Mouse (Mus musculus) C2C12 (cell line): ENCODE results near the gene Ryr3. TPM values are rescaled to one million over a fixed set of nuclear protein-coding genes. Genes with fewer than 3 reads are reported as not detected.

Experiments used
- H3K27me3 ChIP-seq: one replicate; pipeline ENCODE4 v1.6.1; 2011; ENCODE audit not compliant: control insufficient read depth, insufficient read depth, insufficient read length
- H3K36me3 ChIP-seq: one replicate; pipeline ENCODE4 v1.6.1; 2011; ENCODE audit not compliant: control insufficient read depth, insufficient read depth
- H3K4me3 ChIP-seq: one replicate; pipeline ENCODE4 v1.5.1; 2011; ENCODE audit warnings: mild to moderate bottlenecking, control low read depth; ENCODE audit not compliant: poor library complexity, insufficient read depth, severe bottlenecking
- H3K79me2 ChIP-seq: one replicate; pipeline ENCODE4 v1.6.1; 2011; ENCODE audit not compliant: control insufficient read depth, insufficient read depth
- H3K79me3 ChIP-seq: one replicate; pipeline ENCODE4 v1.6.1; 2011; ENCODE audit warnings: low read depth, control low read depth
- H3ac ChIP-seq: one replicate; pipeline ENCODE3; 2011; ENCODE audit warnings: low read depth; ENCODE audit not compliant: control insufficient read depth, insufficient read length
- CEBPB ChIP-seq: IDR thresholded peaks from one replicate; pipeline ENCODE4 v1.6.1; 2011; ENCODE audit warnings: low read depth, mild to moderate bottlenecking, control low read depth, moderate library complexity
- CTCF ChIP-seq: IDR thresholded peaks from one replicate; pipeline ENCODE4 v1.5.1; 2011; ENCODE audit not compliant: control insufficient read depth, insufficient read depth, insufficient read length
- FOSL1 ChIP-seq: IDR thresholded peaks from one replicate; pipeline ENCODE4 v1.8.0; 2011; ENCODE audit warnings: mild to moderate bottlenecking, low read length; ENCODE audit not compliant: poor library complexity, insufficient read depth, severe bottlenecking
- MAX ChIP-seq: IDR thresholded peaks from one replicate; pipeline ENCODE4 v1.6.1; 2011; ENCODE audit warnings: mild to moderate bottlenecking, control low read depth
- MYOD1 ChIP-seq: IDR thresholded peaks from one replicate; pipeline ENCODE4 v1.6.1; 2011; ENCODE audit warnings: low read depth; ENCODE audit not compliant: control insufficient read depth, insufficient read length
- MYOG ChIP-seq: IDR thresholded peaks from one replicate; pipeline ENCODE4 v1.6.1; 2011; ENCODE audit not compliant: control insufficient read depth, insufficient read length; ENCODE audit errors: extremely low read depth
- USF1 ChIP-seq: IDR thresholded peaks from one replicate; pipeline ENCODE4 v1.6.1; 2011; ENCODE audit warnings: low read depth, mild to moderate bottlenecking, control low read depth, moderate library complexity
- polyA plus RNA-seq: library from polyadenylated mRNA; unstranded; fragments of >200 nt; fragmentation: generic; extraction: Trizol; gene quantifications from one replicate; pipeline ENCODE4 v1.2.1, GENCODE M21; 2012; ENCODE audit warnings: missing spikeins

Ryr3 gene
- polyA plus RNA-seq, 1 experiment: 1.6 TPM

DNA sequence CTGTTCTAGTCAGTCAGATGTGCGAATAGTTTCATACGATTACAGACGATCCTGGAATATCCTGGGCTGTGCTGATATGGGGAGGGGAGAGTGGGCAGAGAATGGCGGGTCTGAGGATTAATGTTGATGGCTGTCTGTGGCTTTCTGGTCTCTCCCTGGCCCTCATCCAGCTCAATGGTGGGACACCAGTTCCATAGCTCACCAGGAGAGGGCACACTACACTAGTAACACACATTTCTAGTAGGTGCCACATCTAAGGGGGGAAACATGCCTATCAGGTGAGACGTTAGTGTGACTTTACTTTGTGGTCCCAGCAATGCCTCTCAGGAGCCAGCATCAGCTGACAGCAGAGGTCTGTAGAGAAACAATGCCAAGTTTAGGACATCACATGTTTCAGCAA, 451.9 kb downstream of the Ryr3 start:
- no peak overlapping the region for H3ac ChIP-seq
- no peak overlapping the region for H3K4me3 ChIP-seq
- no peaks in the 10 kb centered on the region for H3K36me3 ChIP-seq
- no peaks in the 10 kb centered on the region for H3K79me3 ChIP-seq
- no peak for TF ChIP-seq MYOG
- no peak for TF ChIP-seq USF1
- no peak for TF ChIP-seq CEBPB
- no peak for TF ChIP-seq MYOD1
- TF ChIP-seq MAX: no peak
- no peak for TF ChIP-seq FOSL1
- no peak for TF ChIP-seq CTCF
- H3K79me2 ChIP-seq: no peaks in the 10 kb centered on the region
- H3K27me3 ChIP-seq: no peaks in the 10 kb centered on the region

DNA sequence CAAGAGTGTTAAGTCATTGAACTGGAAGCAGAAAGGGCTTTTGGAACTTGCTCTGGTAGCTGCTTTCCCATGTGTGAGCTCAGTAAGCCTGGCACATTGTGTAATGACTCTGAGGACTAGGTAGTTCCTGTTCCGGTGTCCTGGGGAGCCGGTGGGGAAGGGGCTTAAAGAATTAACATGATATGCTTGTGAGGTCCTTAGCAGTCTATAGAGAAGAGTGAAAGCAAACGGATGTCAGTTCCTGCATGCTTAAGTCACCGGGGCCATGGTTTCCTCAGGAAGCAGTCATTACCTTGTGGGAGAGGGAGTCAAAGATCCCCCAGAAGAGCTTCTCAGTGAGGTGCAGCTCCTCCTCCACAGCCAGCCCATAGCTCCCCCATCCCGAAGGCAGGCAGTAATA, 452.6 kb downstream of the Ryr3 start:
- TF ChIP-seq MYOD1 (no peak), CTCF (no peak), USF1 (no peak), MYOG (no peak), FOSL1 (no peak), MAX (no peak), CEBPB (no peak)
- Histone ChIP-seq H3K27me3 (no peaks in the 10 kb centered on the region), H3K36me3 (no peaks in the 10 kb centered on the region), H3ac (no peak overlapping the region), H3K79me2 (no peaks in the 10 kb centered on the region), H3K4me3 (no peak overlapping the region), H3K79me3 (no peaks in the 10 kb centered on the region)

DNA sequence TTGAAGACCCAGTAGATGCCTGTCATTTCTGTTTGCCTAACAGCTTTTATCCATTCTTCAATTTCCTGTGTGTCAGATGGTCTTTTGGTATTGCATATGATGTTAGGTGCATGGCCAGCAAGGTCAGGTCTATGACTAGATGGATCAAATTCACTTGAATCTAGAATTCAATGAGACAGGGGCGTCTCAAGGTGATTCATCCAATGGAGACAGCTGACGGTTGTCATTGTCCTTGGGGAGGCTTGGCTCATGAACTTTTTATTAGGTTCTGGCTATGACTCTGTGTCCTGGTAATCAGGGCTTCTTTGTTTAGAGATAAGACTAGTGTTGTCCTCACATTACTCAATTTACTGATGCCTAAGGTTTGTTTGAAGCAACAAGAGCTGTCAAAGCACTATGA, 454.9 kb downstream of the Ryr3 start:
- no peaks in the 10 kb centered on the region for H3K79me3 ChIP-seq
- TF ChIP-seq MAX (no peak), MYOD1 (no peak), CTCF (no peak), FOSL1 (no peak), MYOG (no peak), CEBPB (no peak), USF1 (no peak)
- no peak overlapping the region for H3K4me3 ChIP-seq

DNA sequence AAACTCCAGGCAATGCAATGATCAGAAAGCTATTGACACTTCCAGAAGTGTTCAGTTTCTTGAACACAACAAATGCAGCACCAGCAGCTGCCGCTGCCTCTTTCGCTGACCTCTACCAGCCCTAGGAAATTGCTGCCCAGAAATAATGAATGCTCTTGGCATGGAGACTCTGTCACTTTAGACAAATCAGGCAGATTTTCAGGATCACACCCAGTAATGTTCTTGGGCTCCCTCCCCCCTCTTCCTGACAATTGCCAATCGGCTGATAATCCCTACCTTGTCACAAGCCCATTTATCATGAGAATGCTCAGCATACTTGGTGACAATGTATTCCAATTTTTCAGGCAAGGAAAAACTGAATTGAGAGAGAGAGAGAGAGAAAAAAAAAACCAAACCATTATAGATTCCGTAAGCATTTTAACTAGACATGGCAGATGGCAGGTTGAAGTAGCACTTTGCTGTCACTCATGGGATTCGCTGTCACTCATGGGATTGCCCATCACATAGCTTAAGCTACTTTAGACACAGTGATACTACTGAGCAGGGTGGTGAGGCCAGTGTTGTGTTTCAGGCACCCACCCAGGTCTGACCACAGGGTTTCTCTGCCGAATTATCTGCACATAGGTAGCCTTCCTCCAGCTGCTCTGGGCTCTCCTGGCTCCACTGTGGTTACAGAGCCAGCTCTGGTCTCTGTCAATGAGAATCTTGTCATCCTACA, 455.5 kb downstream of the Ryr3 start:
- Histone ChIP-seq H3K4me3 (no peak overlapping the region), H3K36me3 (no peaks in the 10 kb centered on the region), H3ac (no peak overlapping the region), H3K79me3 (no peaks in the 10 kb centered on the region), H3K79me2 (no peaks in the 10 kb centered on the region), H3K27me3 (no peaks in the 10 kb centered on the region)
- TF ChIP-seq USF1 (no peak), MYOG (no peak), MAX (no peak), FOSL1 (no peak), CTCF (no peak), MYOD1 (no peak), CEBPB (no peak)

More for the DNA sequence above, 454.9 kb downstream of the Ryr3 start:
- H3K36me3 ChIP-seq: no peaks in the 10 kb centered on the region
- H3K79me2 ChIP-seq: no peaks in the 10 kb centered on the region
- no peaks in the 10 kb centered on the region for H3K27me3 ChIP-seq
- H3ac ChIP-seq: no peak overlapping the region

DNA sequence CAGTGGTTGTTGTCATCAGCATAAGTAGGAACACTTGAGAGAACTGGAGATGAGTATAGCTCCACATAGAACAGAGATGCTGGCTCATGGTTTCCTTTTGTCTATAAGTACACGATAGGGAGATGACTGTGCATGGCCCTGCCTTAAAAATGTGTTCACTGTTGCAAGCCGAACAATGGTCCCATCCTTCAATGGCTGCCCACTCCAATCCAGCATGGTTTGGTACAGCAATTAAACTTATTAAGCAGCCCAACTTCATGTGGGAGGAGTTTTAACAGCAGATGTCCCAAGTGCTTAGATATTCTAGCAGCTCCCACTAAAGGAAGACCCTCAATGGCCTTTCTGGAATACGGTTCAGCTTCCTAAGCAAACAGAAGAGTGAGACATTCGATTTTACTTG, 456.2 kb downstream of the Ryr3 start:
- no peaks in the 10 kb centered on the region for H3K27me3 ChIP-seq
- H3ac ChIP-seq: no peak overlapping the region
- no peaks in the 10 kb centered on the region for H3K79me2 ChIP-seq
- H3K79me3 ChIP-seq: no peaks in the 10 kb centered on the region
- TF ChIP-seq CTCF (no peak), MYOD1 (no peak), MAX (no peak), USF1 (no peak), CEBPB (no peak), FOSL1 (no peak), MYOG (no peak)
- H3K36me3 ChIP-seq: no peaks in the 10 kb centered on the region
- no peak overlapping the region for H3K4me3 ChIP-seq

DNA sequence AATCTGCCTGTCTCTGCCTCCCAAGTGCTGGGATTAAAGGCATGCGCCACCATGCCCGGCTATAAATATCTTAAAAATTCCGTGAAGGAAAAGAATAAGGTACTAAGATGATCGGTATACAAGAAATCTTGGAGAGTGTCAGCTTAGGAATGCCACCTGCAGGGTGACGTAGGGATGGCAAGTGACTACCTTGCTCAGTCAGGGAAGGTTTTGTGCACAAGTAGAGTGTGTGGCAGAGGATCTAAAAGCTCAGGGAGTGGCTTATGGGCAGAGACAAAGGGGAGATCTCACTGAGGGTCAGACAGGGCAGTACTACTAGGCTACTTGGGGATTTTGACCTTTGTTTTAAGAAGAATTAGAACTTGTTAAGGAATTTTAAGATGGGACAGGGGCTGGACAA, 457.2 kb downstream of the Ryr3 start:
- H3K36me3 ChIP-seq: no peaks in the 10 kb centered on the region
- H3K4me3 ChIP-seq: no peak overlapping the region
- no peak for TF ChIP-seq MYOD1
- TF ChIP-seq USF1: no peak
- no peak for TF ChIP-seq MAX
- no peak for TF ChIP-seq CTCF
- TF ChIP-seq CEBPB: no peak
- no peak for TF ChIP-seq FOSL1
- no peak for TF ChIP-seq MYOG
- no peak overlapping the region for H3ac ChIP-seq
- no peaks in the 10 kb centered on the region for H3K27me3 ChIP-seq
- H3K79me2 ChIP-seq: no peaks in the 10 kb centered on the region
- no peaks in the 10 kb centered on the region for H3K79me3 ChIP-seq
